Mouse (Mus musculus): ENCODE measurements around the gene Dppa2.
"Not testable (repeated sequence)": the region's sequence is repeated elsewhere in the genome, so short reads cannot be mapped to it uniquely, and the experiment has no call there.

Dppa2 gene

DNA sequence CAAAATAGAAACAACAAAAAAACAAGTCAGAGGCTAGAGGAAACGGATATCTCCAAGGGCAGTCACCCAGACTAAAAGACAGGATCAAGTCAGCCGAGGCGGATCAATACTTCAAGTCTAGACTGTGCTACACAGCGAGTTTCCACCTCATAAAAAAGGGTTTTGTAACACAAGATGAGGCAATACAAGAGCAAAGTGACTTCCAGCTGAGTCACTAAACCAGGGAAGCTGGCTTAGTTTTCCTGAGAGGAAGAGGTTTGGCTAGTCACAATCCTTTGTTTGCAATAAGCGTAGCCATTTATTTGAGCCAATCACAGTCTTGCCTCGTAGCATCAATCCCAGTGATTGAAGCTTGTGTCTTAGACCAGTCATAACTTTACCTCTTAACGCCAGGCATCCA lies at the start of gene Dppa2:
Gene Dppa2, plus strand, starts transcription at position 400 of the 400 bp plus-strand sequence.
- DNase-seq (ENCODE audit: low spot score in 2 of 2) = no peak

DNA sequence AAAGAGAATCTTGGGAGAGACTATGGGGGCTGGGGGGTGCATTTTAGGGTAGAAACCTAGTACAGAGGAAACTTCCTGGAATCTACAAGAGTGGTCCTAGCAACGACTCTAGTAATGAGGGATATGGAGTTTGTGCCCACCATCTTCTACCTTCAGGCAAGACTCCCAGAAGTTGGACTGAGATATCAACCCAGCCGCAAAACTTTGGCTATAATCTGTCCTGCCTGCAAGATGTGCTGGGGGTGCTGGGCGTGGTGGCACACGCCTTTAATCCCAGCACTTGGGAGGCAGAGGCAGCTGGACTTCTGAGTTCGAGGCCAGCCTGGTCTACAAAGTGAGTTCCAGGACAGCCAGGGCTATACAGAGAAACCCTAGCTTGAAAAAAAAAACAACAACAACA lies 49.1 kb upstream of the Dppa2 start:
- DNase-seq (ENCODE audit: low spot score in 2 of 2) = no peak

DNA sequence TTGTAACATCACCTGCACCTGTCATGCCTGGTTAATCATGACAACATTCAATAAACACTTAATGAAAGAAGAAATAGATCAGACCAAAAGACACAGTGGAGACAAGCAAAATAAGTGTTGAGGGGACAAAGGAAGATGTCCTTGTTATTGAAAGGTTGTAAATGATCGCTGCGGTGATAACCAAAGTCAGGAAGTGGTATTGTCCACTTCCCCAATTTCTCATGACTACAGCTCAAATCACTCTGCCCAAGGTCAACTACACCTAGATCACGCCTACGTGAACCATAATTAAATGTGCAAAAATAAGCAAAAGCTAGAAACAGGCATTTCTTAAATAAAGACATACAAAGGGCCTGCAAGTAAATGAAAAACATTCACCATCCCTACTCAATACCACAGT lies 44.2 kb upstream of the Dppa2 start:
- no peak for DNase-seq (ENCODE audit: low spot score in 2 of 2)

DNA sequence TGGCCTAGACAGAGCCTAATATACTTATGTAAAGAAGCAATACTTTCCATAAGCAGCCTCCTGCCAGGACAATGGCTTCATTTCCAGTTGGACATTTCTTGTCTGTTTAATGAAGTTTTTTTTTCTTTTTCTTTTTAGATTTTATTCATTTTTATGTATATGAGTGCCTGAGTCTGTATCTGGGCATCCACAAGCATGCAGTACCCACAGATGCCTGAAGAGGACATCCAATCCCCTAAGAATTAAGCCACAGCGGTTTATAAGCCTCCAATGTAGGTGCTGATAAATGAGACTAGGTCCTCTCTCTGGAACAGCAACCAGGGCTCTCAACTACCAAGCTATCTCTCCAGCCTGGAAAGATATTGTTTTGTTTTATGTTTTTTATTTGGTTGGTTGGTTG lies 40.8 kb upstream of the Dppa2 start:
- no peak for DNase-seq (ENCODE audit: low spot score in 2 of 2)

DNA sequence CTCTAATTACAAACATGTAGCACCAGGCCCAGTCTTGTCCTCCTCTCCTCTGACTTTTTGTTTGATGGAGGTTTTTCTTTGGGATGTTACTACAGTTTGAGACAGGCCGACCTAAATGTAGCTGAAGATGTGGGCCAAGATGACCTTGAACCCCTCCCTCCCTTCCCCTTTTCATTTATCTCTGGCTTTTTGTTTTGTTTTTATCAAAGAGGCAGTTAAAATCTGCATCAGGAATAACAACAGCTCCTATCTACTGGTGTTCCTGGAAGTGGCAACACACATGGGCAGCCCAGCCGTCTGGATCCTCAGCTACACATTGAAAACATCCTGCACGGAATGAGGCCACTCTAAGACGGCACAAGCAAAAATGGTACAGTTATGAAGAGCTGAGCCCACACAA lies 37.9 kb upstream of the Dppa2 start:
- DNase-seq (ENCODE audit: low spot score in 2 of 2) = no peak

DNA sequence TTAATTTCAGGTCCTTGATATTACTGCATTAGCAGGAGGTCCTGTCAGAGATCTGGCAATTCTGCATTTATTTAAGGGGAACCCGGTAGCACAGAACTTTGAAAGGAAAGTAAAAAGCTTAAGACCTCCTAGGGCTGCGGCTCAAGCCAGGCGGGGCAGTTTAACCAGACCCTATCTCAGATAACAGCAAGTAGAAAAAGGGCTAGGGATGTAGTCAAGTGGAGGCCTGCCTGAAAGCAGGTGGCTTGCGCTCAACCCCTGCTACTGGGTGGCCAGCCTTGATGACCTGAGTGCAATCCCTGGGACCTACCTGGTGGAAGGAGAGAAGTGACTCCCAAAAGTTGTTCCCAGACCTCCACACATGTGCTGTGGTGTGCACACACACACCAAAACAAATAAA lies 26.8 kb upstream of the Dppa2 start:
- DNase-seq (ENCODE audit: low spot score in 2 of 2) = no peak

DNA sequence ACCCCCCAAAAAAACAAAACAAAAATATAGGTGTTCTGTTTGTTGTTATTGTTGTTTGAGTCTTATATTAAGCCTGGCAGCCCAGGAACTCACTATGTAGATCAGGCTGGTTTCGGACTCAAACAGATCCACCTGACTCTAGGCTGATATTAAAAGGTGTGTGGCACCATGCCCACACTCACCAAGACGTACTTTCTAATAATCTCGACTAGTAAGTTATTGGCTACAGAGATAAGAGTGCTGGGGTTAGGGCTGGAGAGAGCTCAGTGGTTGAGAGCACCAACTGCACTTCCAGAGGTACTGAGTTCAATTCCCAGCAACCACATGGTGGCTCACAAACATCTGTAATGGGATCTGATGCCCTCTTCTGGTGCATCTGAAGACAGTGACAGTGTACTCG lies 22.8 kb upstream of the Dppa2 start:
- no peak for DNase-seq (ENCODE audit: low spot score in 2 of 2)

DNA sequence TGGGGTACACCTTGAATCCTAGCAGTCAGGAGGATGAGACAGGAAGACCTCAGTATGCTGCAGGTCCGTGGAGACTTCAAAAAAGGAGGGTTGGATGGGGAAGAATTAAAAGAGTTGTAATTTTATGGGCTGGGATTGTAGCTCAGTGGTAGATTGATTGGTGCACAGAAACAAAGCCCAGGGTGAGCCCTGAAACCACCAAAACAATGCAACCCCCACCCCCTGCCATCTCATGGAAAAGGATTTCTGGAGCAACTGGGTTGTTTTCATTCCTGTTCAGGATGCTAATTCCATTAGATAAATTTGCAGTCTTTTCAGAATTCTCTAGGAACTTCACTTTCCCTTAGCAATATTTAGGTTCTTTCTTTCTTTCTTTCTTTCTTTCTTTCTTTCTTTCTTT lies 20.9 kb upstream of the Dppa2 start:
- no peak for DNase-seq (ENCODE audit: low spot score in 2 of 2)

DNA sequence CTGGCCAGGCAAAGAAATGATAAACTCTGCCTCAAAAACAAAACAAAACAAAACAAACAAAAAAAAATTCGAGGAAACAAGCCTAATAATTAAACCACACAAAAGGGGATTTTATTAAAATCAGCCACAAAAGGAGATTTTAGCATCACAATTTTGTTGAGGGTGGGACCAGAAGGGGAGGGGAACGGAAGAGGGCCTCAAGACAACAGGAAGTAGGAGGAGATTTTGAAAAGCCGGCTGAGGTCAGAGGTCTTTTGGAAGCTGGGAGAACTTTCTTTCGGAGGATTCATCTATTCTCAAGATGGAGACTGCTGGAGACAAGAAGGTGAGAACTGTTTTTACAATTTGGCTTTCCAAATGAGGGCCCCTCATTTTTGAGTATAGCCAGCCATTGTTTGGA lies 20.2 kb upstream of the Dppa2 start, which contains the start of gene Dppa4:
Gene Dppa4, plus strand, starts transcription at position 217 of the 400 bp plus-strand sequence.
- no peak for DNase-seq (ENCODE audit: low spot score in 2 of 2)

DNA sequence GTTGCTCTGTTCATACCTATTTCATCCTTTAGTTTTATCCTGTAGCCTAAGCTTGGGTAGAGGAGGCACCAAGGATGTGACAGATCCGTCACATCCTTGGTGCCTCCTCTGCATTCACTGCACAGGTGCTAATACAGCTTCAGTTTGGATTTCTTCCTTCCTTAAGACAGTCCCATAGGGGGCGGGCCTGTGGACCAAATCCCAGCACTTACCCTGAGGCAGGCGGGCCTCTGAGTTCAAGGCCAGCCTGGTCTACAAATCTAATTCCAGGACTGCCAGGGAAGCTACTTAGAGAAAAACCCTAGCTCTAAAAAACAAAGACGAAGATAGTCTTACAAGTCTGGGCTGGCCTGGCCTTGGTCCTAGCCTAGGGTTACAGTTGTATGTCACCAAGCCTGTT lies 18.2 kb upstream of the Dppa2 start:
- no peak for DNase-seq (ENCODE audit: low spot score in 2 of 2)

DNA sequence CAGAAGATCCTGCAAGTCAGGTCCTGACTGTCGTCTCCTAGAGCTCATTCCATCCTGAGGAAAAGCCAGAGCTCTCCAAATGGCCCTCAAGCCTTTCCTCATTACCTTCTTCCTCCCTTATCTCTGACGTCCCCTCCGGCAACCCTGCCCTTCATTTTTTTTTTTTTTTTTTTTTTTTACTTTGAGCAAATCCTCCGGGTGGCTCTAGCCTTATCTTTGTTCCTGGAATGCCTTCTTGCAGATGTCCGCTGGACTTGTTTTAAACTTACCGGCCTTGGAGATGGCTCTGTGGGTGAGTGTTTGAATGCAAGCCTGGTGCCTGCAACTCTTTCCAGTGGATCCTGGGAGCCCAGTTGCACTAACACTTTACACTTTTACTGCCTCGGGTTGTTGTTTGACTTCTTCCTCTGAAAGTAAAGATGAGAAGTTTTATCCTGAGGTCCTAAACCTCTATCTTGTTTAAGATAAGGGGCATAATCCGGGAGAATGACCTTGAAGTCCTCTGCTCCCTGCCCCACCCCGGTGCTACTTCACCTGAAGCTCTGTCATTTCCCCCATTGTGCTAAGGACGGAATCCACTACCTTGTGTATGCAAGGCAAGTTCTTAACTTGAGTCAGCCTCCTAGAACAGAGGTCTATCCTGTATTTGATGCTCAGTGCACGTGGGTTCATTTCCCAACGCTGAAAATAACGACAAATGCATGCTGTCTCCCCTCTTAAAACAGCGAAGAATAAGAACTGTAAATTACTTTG lies 6.1 kb upstream of the Dppa2 start:
- no peak for DNase-seq (ENCODE audit: low spot score in 2 of 2)

DNA sequence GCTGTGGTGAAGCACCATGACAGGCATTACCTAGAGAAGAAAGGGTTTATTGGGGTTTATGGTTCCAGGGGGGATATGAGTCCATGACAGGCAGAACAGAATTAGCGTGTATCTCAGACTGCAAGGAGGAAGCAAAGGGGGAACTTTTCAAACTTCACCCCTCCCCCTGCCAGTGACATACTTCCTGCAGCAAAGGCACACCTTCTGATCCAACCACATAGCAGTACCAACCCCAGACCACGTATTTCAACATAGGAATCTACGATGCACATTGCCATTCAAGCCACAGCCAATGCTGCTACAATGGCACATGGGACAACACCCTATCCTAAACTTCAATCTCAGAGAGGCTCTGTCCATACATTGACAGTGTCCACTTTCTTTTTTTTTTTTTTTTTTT lies 3.8 kb upstream of the Dppa2 start:
- no peak for DNase-seq (ENCODE audit: low spot score in 2 of 2)

DNA sequence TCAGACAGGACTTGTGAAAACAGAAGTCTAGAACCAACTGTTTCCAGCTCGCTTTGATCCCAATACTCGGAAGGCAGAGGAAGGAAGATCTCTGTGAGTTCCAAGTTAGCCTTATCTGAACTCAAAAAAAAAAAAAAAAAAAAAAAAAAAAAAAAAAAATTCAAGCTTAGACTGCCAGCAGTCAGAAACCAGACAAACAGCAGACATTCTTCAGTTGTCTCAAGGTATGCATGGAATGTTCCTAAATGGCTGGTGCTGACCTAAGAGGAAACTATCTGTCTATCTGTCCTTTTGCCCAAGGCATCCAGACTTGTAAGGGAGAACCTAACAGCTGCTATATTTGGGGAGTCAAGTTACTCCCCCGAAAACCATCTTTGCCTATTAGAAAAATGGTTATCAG lies 275 bp downstream of the Dppa2 start:
- DNase-seq (ENCODE audit: low spot score in 2 of 2) = no peak

DNA sequence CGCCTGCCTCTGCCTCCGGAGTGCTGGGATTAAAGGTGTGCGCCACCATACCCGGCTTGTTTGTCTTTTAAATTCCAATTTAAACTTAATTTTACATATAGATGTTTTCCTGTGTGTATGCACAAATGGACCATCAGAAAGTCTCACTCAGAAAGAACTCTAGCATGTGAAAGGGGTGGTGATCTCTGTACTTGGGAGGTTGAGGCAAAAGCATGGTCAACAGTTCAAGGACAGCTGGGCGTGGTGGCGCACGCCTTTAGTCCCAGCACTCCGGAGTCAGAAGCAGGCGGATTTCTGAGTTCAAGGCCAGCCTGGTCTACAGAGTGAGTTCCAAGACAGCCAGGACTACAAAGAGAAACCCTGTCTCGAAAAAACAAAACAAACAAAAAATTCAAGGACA lies 5.2 kb downstream of the Dppa2 start:
- DNase-seq (ENCODE audit: low spot score in 2 of 2) = not testable (repeated sequence)

DNA sequence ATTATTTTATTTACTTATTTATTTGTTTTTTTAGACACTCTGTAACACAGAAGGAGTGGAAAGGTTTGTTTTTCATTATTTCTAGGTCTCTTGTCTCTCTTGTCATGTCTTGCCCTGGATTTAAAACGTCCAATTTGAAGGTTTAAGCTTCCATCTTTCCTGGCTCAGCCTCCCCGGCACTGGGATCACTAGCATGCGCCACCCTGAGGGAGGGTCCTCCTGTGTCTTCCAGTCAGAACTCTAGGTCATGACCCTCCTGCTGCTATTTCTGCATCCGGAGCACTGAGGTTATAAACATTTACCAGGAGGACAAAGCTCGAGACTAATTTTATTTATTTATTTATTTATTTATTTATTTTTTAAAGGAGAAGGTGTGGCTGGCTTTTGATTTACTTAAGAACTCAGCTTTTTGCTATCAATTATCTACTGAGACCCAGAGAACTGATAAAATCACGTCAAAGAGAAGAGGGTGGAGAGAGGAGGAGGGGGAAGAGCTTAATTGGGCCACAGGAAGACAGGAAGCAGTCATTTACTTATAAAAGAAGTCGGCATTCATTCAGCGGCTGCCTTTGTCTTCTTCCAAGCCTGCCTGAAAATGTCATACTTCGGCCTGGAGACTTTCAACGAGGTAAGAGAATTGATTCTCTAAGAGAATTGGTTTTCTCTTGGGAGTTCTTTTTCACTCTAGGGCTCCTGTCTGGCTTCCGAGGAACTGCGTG lies 6.4 kb downstream of the Dppa2 start:
- DNase-seq (ENCODE audit: low spot score in 2 of 2) = no peak

DNA sequence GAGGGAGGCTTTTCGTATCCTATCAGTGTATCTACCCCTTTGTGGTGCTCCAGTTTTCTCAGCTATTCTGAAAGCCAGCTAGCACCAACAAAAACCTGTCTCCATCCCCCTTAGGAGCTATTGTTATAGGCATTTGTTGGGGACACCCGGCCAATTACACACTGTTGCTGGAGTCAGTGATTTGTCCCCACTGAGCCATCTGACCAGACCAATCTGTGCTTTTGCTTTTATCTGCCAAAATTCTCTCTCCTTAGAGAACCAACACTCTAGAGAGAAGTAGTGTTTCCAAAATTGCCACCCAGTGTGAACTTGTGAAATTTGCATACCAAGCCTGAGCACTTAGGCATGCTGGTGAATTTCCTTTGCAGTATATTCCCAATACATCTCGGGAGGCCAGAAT lies 11.6 kb downstream of the Dppa2 start:
- no peak for DNase-seq (ENCODE audit: low spot score in 2 of 2)

DNA sequence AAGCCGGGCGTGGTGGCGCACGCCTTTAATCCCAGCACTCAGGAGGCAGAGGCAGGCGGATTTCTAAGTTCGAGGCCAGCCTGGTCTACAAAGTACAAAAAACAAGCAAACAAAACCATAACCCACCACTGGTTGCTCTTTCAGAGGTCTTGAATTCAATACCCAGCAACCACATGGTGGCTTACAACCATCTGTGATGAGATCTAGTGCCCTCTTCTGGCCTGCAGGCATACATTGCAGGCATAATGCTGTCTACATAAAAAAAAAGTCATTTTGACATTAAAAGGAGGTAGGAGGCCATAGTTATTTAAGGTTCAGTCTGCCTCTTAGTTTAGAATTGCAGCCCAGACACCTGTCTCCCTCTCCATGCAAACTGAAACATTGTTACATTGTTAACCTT lies 17.1 kb downstream of the Dppa2 start:
- DNase-seq (ENCODE audit: low spot score in 2 of 2) = no peak

DNA sequence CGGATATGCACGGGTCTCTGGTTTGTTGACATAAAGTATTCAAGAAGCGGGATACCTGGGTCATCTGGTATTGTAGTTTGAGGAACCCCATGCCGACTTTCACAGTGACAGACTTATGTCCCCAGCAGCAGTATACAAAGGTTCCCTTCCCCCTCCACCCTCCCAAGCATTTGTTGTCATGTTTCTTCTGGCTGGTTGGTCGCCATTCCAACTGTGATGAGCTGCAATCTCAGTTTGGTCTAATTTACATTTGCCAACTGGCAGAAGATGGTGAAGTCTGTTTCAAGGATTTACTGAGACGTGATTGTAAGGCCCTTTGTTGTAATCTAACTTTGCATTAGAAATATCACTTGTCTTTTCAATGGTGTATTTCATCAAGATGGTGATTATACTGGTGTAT lies 19.4 kb downstream of the Dppa2 start:
- DNase-seq (ENCODE audit: low spot score in 2 of 2) = no peak

DNA sequence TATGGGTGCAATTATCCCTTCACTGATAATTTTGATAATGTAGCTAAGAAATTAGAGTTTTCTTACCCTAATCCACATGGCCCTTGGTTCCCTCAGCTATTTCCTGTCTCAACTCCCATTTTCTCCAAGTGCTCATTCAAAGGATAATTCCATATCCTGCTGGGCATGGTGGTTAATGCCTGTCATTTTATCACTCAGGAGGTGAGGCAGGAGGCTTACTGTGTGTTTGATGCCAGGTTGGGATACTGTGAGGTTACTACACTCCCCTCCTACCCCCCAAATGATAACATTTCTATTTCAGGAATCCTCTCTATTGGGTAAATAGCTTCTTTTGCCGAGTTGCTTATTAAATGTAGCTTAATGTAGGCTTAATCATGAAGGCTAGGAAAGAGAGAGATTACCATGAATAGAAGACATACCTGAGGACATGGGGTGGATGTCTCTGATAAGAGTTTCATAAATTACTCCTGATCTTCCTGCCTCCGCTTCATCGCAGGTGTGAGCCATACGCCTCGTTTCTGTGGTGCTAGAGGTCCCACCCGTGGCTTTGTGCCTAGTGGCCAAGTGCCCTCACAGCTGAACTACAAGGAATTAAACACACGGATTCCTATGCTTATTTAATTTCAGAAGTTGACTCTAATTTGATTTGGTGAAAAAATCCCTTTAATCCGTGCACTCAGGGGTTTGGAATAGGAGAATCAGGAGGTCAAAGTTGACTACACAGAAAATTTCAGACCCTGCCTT lies 20.1 kb downstream of the Dppa2 start:
- DNase-seq (ENCODE audit: low spot score in 2 of 2) = no peak

DNA sequence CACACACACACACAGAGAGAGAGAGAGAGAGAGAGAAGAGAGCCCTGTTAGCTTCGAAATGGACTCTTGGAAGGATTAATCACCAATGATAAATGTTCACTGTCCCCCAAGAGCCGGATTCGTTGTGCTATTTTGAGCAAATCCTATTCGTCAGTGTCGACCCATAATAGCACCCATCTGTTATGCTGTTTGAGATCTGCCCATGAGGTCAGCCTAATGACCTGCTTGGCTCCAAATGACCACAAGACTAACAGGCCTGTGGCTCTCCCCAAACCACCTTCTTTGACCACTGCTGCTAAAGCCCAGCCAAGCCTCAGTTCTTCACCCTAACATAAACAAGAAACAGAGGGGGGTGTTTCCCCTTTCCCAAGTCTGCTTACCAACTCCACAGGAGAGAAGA lies 23.2 kb downstream of the Dppa2 start:
- no peak for DNase-seq (ENCODE audit: low spot score in 2 of 2)

DNA sequence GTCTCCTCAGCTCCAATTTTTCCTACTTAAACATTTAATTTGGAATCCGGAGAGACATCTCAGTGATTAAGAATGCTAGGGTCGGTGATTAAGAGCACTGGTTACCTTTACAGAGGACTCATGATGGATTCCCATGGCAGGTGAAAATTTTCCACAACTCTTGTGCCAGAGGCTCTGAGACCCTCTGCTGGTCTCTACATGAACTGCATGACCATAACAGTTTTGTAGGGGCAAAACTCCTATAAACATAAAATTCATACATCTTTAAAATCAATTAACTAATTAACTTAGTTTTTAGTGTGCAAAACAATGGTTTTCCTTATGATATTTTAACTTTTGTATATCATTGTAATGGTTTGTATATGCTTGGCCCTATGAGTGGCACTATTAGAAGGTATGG lies 24.7 kb downstream of the Dppa2 start:
- no peak for DNase-seq (ENCODE audit: low spot score in 2 of 2)

DNA sequence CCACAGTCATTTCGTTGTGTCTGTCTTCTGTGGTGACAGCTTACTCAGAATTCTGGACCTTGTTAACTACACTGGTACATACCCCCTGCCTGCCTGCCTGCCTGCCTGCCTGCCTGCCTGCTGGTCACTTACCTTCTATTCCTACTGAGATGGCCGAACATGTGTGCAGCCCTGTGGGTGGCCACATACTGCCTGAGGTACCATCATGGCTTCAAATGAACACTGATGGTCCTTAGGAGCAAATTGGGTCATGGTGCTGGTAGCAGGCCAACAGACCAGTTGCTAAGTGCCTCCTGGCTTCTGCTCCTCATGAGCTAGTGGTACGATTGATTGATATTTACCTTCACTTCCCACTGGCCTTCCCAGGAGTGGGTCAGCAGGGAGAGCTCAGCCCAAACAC lies 28.1 kb downstream of the Dppa2 start:
- DNase-seq (ENCODE audit: low spot score in 2 of 2) = no peak

DNA sequence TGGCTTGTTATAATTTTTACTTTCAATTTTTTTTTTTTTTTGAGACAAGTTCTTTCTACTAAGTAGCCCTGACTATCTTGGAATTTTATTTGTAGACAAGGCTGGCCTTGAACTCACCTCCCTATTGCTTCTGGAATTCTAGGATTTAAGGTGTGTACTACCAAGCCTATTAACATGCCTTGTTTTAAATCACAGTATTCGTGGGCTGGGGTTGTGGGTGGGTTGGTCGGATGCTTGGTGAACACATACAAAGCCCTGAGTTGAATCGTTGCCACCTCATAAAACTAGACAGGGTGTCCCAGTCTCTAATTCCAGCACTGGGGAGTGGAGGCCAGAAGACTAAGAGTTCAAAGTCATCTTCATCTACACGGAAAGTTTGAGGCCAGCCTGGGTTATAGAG lies 31.6 kb downstream of the Dppa2 start:
- no peak for DNase-seq (ENCODE audit: low spot score in 2 of 2)

All from spleen, postnatal 14 days (tissue).